Mouse (Mus musculus) liver, embryonic 16.5 days (tissue): ENCODE measurements around the gene Sh3d19. TPM values are rescaled to one million over a fixed set of nuclear protein-coding genes. Genes with fewer than 3 reads are reported as not detected.

Source experiments
- ATAC-seq: fragments of 200-750 bp; cut with Nextera tagmentation; 2 replicates; pipeline ENCODE4 v1.8.0; 2017; ENCODE audit warnings: low read depth, mild to moderate bottlenecking, moderate number of reproducible peaks, moderate library complexity
- H3K27ac ChIP-seq: fragments of 300-500 bp; sonication (generic); 2 replicates; pipeline ENCODE4 v1.5.1; 2014; ENCODE audit warnings: mild to moderate bottlenecking, low read length
- H3K27me3 ChIP-seq: fragments of 300-500 bp; sonication (generic); 2 replicates; pipeline ENCODE4 v1.6.1; 2014; ENCODE audit warnings: low read depth, low read length, mixed read lengths; ENCODE audit not compliant: control insufficient read depth, insufficient read depth
- H3K36me3 ChIP-seq: fragments of 300-500 bp; sonication (generic); 2 replicates; pipeline ENCODE4 v1.6.1; 2014; ENCODE audit warnings: mild to moderate bottlenecking; ENCODE audit not compliant: control insufficient read depth, insufficient read depth
- H3K4me1 ChIP-seq: fragments of 300-500 bp; sonication (generic); 2 replicates; pipeline ENCODE4 v1.6.1; 2014; ENCODE audit warnings: low read depth, low read length, mixed read lengths; ENCODE audit not compliant: control insufficient read depth
- H3K4me2 ChIP-seq: fragments of 300-500 bp; sonication (generic); 2 replicates; pipeline ENCODE4 v1.6.1; 2014; ENCODE audit warnings: low read depth, low read length, mixed read lengths
- H3K4me3 ChIP-seq: fragments of 300-500 bp; sonication (generic); 2 replicates; pipeline ENCODE4 v1.5.1; 2014; ENCODE audit warnings: low read depth, mild to moderate bottlenecking, low read length
- H3K9ac ChIP-seq: fragments of 300-500 bp; sonication (generic); 2 replicates; pipeline ENCODE4 v1.6.1; 2014; ENCODE audit warnings: low read depth, low read length
- H3K9me3 ChIP-seq: fragments of 300-500 bp; sonication (generic); replicated peaks from 2 replicates; pipeline ENCODE4 v1.6.1; 2016; ENCODE audit warnings: low read length; ENCODE audit not compliant: control insufficient read depth
- WGBS: fragments of 180-500 bp; shearing (Covaris S2); extraction: QIAGEN DNeasy Blood & Tissue Kit; methylation state at CpG from one replicate; pipeline ENCODE4 v1.1.7; 2014; ENCODE audit not compliant: insufficient replicate concordance; 5-methylcytosine and 5-hydroxymethylcytosine counted together
- polyA plus RNA-seq: library from polyadenylated mRNA; unstranded; fragments of >200 nt; fragmentation: Nextera tagmentation; extraction: Ambion mirVana; gene quantifications from 2 replicates; pipeline ENCODE4 v1.2.1, GENCODE M21; 2015

Gene Sh3d19
- polyA plus RNA-seq, 1 experiment from 2014 or later, result 8.4 TPM

GRCm38 (mm10) chr3:85991802-85992156 lies 20.9 kb downstream of the Sh3d19 start:
- Histone ChIP-seq H3K4me2 (peak overlapping the region; percentile 61), H3K27me3 (no peaks in the 10 kb centered on the region), H3K27ac (peak overlapping the region; percentile 81), H3K36me3 (no peaks in the 10 kb centered on the region), H3K9me3 (no peaks in the 10 kb centered on the region), H3K4me1 (peaks cover 27% of the 10 kb centered on the region), H3K4me3 (no peak overlapping the region; the same call in 1 of the 2 replicates), H3K9ac (peak overlapping the region; percentile 35)
- WGBS, result 16% methylated on average over 5 of the region's 5 CpGs
- peak; percentile 88 for ATAC-seq

- H3K4me2 ChIP-seq, result no peak overlapping the region
- no peaks in the 10 kb centered on the region for H3K9me3 ChIP-seq
- H3K9ac ChIP-seq, result no peak overlapping the region
- peaks cover 27% of the 10 kb centered on the region for H3K4me1 ChIP-seq
- H3K4me3 ChIP-seq, result no peak overlapping the region
- no peaks in the 10 kb centered on the region for H3K27me3 ChIP-seq
- H3K27ac ChIP-seq, result no peak overlapping the region
- 40% methylated on average over 11 of the region's 11 CpGs for WGBS
- no peak for ATAC-seq
- no peaks in the 10 kb centered on the region for H3K36me3 ChIP-seq
These were observed 22.8 kb downstream of the Sh3d19 start for GRCm38 (mm10) chr3:85993744-85994143.

GRCm38 (mm10) chr3:85994645-85995044 lies 23.7 kb downstream of the Sh3d19 start:
- Histone ChIP-seq H3K4me2 (no peak overlapping the region), H3K9me3 (no peaks in the 10 kb centered on the region), H3K36me3 (no peaks in the 10 kb centered on the region), H3K4me1 (peaks cover 27% of the 10 kb centered on the region), H3K27me3 (no peaks in the 10 kb centered on the region), H3K4me3 (no peak overlapping the region), H3K27ac (no peak overlapping the region), H3K9ac (no peak overlapping the region)
- WGBS, result 79% methylated on average over 4 of the region's 4 CpGs
- ATAC-seq, result no peak

GRCm38 (mm10) chr3:86001271-86001670 lies 30.4 kb downstream of the Sh3d19 start:
- Histone ChIP-seq H3K4me2 (no peak overlapping the region), H3K4me1 (peaks cover 10% of the 10 kb centered on the region), H3K27ac (no peak overlapping the region), H3K36me3 (no peaks in the 10 kb centered on the region), H3K9me3 (no peaks in the 10 kb centered on the region), H3K27me3 (no peaks in the 10 kb centered on the region), H3K4me3 (no peak overlapping the region), H3K9ac (no peak overlapping the region)
- peak; percentile 45 for ATAC-seq
- WGBS, result 33% methylated on average over 3 of the region's 3 CpGs

- WGBS, result 82% methylated on average over 17 of the region's 17 CpGs
- no peaks in the 10 kb centered on the region for H3K9me3 ChIP-seq
- H3K4me1 ChIP-seq, result peaks cover 10% of the 10 kb centered on the region
- no peak within 1 kb of the TSS for H3K4me2 ChIP-seq
- H3K27me3 ChIP-seq, result no peaks in the 10 kb centered on the region
- peak within 1 kb of the TSS; percentile 13; the same call in 1 of the 2 replicates for H3K27ac ChIP-seq
- ATAC-seq, result no peak
- H3K9ac ChIP-seq, result no peak within 1 kb of the TSS
- no peaks in the 10 kb centered on the region for H3K36me3 ChIP-seq
- H3K4me3 ChIP-seq, result no peak within 1 kb of the TSS
These were observed 31.5 kb downstream of the Sh3d19 start, which contains the start of gene Prss48 for GRCm38 (mm10) chr3:86002423-86002822. Gene Prss48, minus strand, starts transcription at chr3:86002491.

GRCm38 (mm10) chr3:86002940-86003339 lies 32.0 kb downstream of the Sh3d19 start:
- Histone ChIP-seq H3K4me3 (no peak overlapping the region), H3K36me3 (no peaks in the 10 kb centered on the region), H3K27ac (no peak overlapping the region), H3K9me3 (no peaks in the 10 kb centered on the region), H3K27me3 (no peaks in the 10 kb centered on the region), H3K4me1 (peaks cover 10% of the 10 kb centered on the region), H3K9ac (no peak overlapping the region), H3K4me2 (no peak overlapping the region)
- ATAC-seq, result no peak
- 80% methylated on average over 5 of the region's 5 CpGs for WGBS

- Histone ChIP-seq H3K27me3 (no peaks in the 10 kb centered on the region), H3K4me3 (no peak overlapping the region), H3K27ac (no peak overlapping the region), H3K9ac (no peak overlapping the region), H3K4me1 (peaks cover 10% of the 10 kb centered on the region), H3K4me2 (no peak overlapping the region), H3K9me3 (no peaks in the 10 kb centered on the region), H3K36me3 (no peaks in the 10 kb centered on the region)
- WGBS, result 75% methylated on average over 10 of the region's 10 CpGs
- no peak for ATAC-seq
These were observed 33.8 kb downstream of the Sh3d19 start for GRCm38 (mm10) chr3:86004751-86005150.

- 65% methylated on average over 3 of the region's 3 CpGs for WGBS
- H3K4me2 ChIP-seq, result no peak overlapping the region
These were observed 39.7 kb downstream of the Sh3d19 start for GRCm38 (mm10) chr3:86010618-86011017.

GRCm38 (mm10) chr3:86011373-86011772 lies 40.5 kb downstream of the Sh3d19 start:
- Histone ChIP-seq H3K27me3 (no peaks in the 10 kb centered on the region), H3K36me3 (no peaks in the 10 kb centered on the region), H3K4me2 (no peak overlapping the region), H3K9ac (no peak overlapping the region), H3K4me3 (no peak overlapping the region), H3K9me3 (no peaks in the 10 kb centered on the region), H3K27ac (no peak overlapping the region), H3K4me1 (no peaks in the 10 kb centered on the region; the same call in 1 of the 2 replicates)
- ATAC-seq, result no peak
- 73% methylated on average over 6 of the region's 6 CpGs for WGBS

More at GRCm38 (mm10) chr3:86010618-86011017, 39.7 kb downstream of the Sh3d19 start:
- ATAC-seq, result no peak
- Histone ChIP-seq H3K27me3 (no peaks in the 10 kb centered on the region), H3K4me1 (no peaks in the 10 kb centered on the region; the same call in 1 of the 2 replicates), H3K27ac (no peak overlapping the region), H3K9me3 (no peaks in the 10 kb centered on the region), H3K9ac (no peak overlapping the region), H3K36me3 (no peaks in the 10 kb centered on the region), H3K4me3 (no peak overlapping the region)
